8 mouse cellular contexts compared by ENCODE assay signal in the genomic region with DNA sequence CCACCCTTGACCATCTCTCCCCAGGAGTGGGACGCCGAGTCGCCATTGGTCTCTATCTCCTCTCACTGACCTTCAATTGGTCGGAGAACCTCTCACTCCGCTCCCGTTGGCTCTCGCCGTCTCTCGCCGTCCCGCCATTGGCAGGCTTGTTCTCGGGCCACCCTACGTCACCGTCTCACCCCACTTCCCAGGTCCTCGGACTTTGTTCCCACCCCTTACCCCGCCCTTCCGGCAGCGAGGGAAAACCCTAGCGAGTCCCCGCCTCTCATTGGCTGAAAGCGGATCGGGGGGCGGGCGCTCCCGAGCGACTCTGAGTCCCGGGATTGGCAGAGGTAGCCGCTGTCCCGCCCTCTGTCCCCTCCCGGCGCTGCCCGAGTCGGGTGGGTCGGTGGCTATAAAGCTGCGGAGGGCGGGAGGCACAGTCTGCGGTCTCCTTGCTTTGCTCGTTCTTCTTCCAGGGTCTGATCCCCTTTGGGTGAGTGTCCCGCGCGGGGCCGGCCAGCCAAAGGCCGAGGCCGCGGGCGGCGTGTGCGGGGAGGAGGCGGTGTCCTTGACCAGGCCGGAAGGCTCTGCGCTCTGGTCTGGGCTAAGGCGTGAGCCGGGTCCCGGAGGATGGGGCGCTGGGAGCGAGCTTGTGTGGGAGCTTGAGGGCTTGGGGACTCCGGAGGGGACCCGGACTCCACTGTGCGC. TPM values are rescaled to one million over a fixed set of nuclear protein-coding genes. Genes with fewer than 3 reads are reported as not detected.
DNase-seq lines count a peak whose midpoint lies in the region; ATAC-seq lines count a peak whose summit lies in the region.

Hmgcs1 (plus strand) TSS at position 341 of the 690 bp plus-strand sequence.

- peak; percentile 99 for ATAC-seq in hindbrain, embryonic 11.5 days (ENCODE audit: low FRiP score)

- peak; percentile 100 for DNase-seq in Muller cell, postnatal 12 days (ENCODE audit: inconsistent ontology term)
- DNase-seq in cerebellum, adult 9-11 months = peak; percentile 100
- peak; percentile 99 for DNase-seq in frontal cortex, adult 2 months (ENCODE audit: extremely low spot score in 1 of 2, low spot score in 1 of 2)
- DNase-seq in hindbrain, embryonic 11.5 days (ENCODE audit: low spot score) = peak; percentile 100
- DNase-seq in layer of hippocampus, postnatal 10 days (ENCODE audit: low spot score in 2 of 2) = peak; percentile 97 to 98
- peak; percentile 100 for DNase-seq in lung, postnatal 10 days
- peak; percentile 98 for DNase-seq in ovary, postnatal 36 days (ENCODE audit: low spot score)
- peak; percentile 97 for DNase-seq in thymus, postnatal 25 days

- H3K4me2 ChIP-seq in hindbrain, embryonic 11.5 days (replicated peaks; ENCODE audit: low read depth, low read length) = peak within 1 kb of the TSS; percentile 71

- H3K27me3 ChIP-seq in hindbrain, embryonic 11.5 days (ENCODE audit: control insufficient read depth, insufficient read depth, low read length) = no peaks in the 10 kb centered on the region

- under 1% methylated on average over 58 of the region's 59 CpGs for WGBS in hindbrain, embryonic 11.5 days

- no peaks in the 10 kb centered on the region; the same call in 1 of the 2 replicates for H3K4me1 ChIP-seq in hindbrain, embryonic 11.5 days (replicated peaks; ENCODE audit: control insufficient read depth, insufficient read depth, low read length)

- peak within 1 kb of the TSS; percentile 96 for H3K27ac ChIP-seq in hindbrain, embryonic 11.5 days (ENCODE audit: low read depth, low read length)

- H3K4me3 ChIP-seq in hindbrain, embryonic 11.5 days (ENCODE audit: low read depth, low read length) = peak within 1 kb of the TSS; percentile 93

- peak within 1 kb of the TSS; percentile 96 for H3K9ac ChIP-seq in hindbrain, embryonic 11.5 days (ENCODE audit: low read depth, low read length)

- no peaks in the 10 kb centered on the region for H3K36me3 ChIP-seq in hindbrain, embryonic 11.5 days (ENCODE audit: control insufficient read depth, insufficient read depth, low read length)

- no peaks in the 10 kb centered on the region for H3K9me3 ChIP-seq in hindbrain, embryonic 11.5 days (ENCODE audit: control insufficient read depth, low read length)

RNA-seq across cellular contexts. Expression of gene Hmgcs1, which starts in this region (rescaled TPM):
- polyA plus RNA-seq in frontal cortex, adult 2 months (2012; rRNA removed) = 174 and 189 TPM in 2 replicates
- 493 and 527 TPM in 2 replicates for polyA plus RNA-seq in hindbrain, embryonic 11.5 days (2014; fragmentation: Nextera tagmentation; extraction: Ambion mirVana)
- total RNA-seq in layer of hippocampus, postnatal 10 days (2021) = 100 to 1,000 TPM; 630 to 638 TPM

Comparison
In these comparisons a context has a peak if more than half of its experiments do, and no peak if none do; other contexts are left out.
1. Peak in every context shown above with its lines: DNase-seq, ATAC-seq, H3K4me3 ChIP-seq and H3K27ac ChIP-seq.